Mouse (Mus musculus): Measurements from ENCODE around the gene St3gal4. TPM values are rescaled to one million over a fixed set of nuclear protein-coding genes. Genes with fewer than 3 reads are reported as not detected.

St3gal4 gene
- polyA plus RNA-seq, 1 experiment: 5.1 TPM

DNA sequence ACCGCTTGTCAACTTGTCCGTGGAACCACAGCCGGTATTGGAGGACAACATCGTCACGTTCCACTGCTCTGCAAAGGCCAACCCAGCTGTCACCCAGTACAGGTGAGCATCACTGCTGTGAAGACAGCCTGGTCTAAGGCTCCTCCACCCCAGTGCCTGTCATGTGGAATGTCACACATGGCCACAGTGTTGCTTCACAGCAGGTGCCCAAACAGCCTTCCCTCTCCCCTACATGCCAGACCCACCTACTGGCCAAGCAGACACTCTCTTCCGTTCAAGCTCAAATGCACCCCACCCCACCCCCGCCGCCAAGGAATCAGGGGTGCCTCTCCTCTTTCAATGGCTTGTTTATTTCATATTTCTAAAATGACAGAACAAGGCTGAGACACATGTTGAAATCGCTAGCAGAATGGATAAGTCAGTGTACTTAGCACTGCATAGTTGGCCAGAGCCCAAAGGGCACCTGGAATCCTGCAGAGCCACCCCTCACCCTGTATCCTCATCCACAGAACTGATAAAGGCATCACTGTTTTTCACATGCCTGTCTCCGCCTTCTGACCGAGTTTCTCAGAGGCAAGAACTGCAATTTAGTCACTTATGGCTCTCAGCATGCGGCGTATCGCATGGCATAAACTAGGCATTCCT lies 111.2 kb downstream of the St3gal4 start:
- DNase-seq (ENCODE audit: low spot score): no peak

DNA sequence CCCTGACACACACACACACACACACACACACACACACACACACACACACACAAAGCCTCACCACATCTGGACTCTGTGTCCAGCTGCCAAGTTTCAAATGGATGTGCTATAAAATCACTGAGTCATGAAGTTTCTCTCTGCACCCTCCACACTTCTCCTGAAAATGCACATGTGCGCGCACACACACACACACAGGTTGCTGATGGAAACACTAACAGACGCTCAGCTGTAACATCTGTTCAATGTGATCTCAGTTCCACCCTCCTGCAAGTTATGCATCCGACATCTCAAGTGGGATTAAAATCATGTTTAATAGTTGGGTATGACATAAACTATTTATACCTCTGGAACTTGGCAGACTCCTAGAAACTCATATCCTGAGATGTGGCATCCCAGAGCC lies 115.0 kb downstream of the St3gal4 start:
- no peak for DNase-seq (ENCODE audit: low spot score)

DNA sequence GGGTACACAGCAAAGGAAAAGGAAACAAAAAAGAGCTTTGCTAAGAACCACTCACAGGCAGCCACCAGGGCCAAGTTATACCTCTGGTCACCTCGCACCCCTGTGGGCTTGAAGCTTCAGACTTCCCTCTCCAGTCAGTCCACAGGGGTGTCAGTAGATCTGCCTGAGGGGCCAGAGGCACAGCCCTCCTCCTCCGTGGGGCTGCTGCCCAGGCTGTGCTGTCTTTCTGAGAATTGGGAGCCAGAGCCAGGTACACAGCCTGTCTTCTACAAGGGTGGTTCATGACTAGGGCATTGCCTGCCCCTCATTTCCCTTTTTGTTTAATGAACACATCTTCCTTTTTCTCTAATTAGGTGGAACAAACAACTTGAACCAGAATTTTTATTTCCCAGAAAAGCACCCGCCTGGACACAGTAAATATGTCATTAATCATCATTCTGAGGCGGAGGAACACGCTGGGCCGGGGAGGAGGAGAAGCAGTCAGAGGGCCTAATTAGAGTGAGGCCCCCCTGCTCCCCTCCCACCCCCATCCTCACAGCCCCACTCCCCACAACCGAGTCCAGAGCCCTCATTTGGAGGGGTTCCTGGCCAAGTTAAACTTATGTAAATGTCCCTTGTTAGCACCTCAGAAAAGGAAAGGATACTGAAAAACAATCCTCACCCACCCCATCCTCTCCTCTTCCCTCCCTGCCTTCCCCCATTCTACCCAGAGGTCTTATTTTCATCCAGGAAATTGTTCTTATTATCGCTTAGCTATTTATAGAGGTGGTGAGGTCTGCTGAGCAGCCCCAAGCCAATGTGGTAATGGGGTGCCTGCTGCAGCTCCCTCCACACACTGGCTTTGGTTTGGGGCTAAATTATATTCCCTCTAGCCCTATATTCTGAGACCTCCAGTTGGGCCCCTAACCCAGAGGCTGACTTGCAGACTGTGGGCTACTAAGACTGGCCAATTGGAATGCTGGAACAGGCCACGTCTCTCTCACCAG lies 120.9 kb downstream of the St3gal4 start:
- no peak for DNase-seq (ENCODE audit: low spot score)

Other genes with a start within 250 kb of the St3gal4 start
- gene Dcps, start 56.8 kb upstream of the St3gal4 start, polyA plus RNA-seq (2012; rRNA removed): 26.3 and 33.1 TPM in 2 replicates
- gene Srpr, start 80.9 kb upstream of the St3gal4 start, polyA plus RNA-seq (2012; rRNA removed): 75.8 and 86.4 TPM in 2 replicates
- 13.1 and 15.6 TPM in 2 replicates for gene Tirap, start 81.0 kb upstream of the St3gal4 start, polyA plus RNA-seq (2012; rRNA removed)
- gene Foxred1, start 91.8 kb upstream of the St3gal4 start, polyA plus RNA-seq (2012; rRNA removed): 38.4 and 46.4 TPM in 2 replicates
- gene Fam118b, start 148.5 kb upstream of the St3gal4 start, polyA plus RNA-seq (2012; rRNA removed): 12.5 and 16.1 TPM in 2 replicates
- gene Rpusd4, start 148.6 kb upstream of the St3gal4 start, polyA plus RNA-seq (2012; rRNA removed): 13.7 and 14.8 TPM in 2 replicates